Mouse (Mus musculus) Patski (cell line): ENCODE data around the gene Lrrc17. TPM values are rescaled to one million over a fixed set of nuclear protein-coding genes. Genes with fewer than 3 reads are reported as not detected.
"Not testable (repeated sequence)": the region's sequence is repeated elsewhere in the genome, so short reads cannot be mapped to it uniquely, and the experiment has no call there.

Experiments used
- ATAC-seq: fragments of 100-300 bp; one replicate; pipeline ENCODE4 v1.8.0; 2021
- CTCF ChIA-PET: fragments of 350-600 bp; sonication (Branson Sonifier 250); formaldehyde crosslinking; loops from one replicate; lab custom pipeline; 2022; ENCODE audit warnings: inconsistent platforms; lab: Charles Lee
- POLR2A ChIA-PET: fragments of 350-600 bp; sonication (Branson Sonifier 250); formaldehyde crosslinking; loops from one replicate; lab custom pipeline; 2022; ENCODE audit warnings: antibody characterized with exemption, inconsistent platforms; lab: Charles Lee
- DNase-seq: peaks from one replicate; pipeline ENCODE4 v3.0.0-alpha.2; 2011; ENCODE audit warnings: low read depth, low spot score
- H3K27me3 ChIP-seq: fragments of 371-371 bp; one replicate; pipeline ENCODE4 v1.5.1; 2021
- CTCF ChIP-seq: fragments of 100-300 bp; IDR thresholded peaks from one replicate; pipeline ENCODE4 v1.5.1; 2021
- in situ Hi-C: fragments of 300-500 bp; cut with MboI; formaldehyde crosslinking; loops from 3 replicates; pipeline ENCODE4 v1.11.1; 2018; ENCODE audit warnings: low pct_unique_long_range_greater_than_20kb, mixed read lengths
- polyA plus RNA-seq: library from polyadenylated mRNA; unstranded; gene quantifications from one replicate; pipeline ENCODE4 v1.2.3, GENCODE M21; 2021

The Lrrc17 gene
- polyA plus RNA-seq, 1 experiment from 2014 or later: not detected

- TF ChIP-seq CTCF: no peak
- ChIA-PET POLR2A (no interaction called here), CTCF (interaction anchor here (1.0 to 2.5 kb wide), 5 partner anchors 15 to 165 kb away, joined by 3 to 7 read pairs (median 3); no protein-coding TSS in a partner anchor)
- ATAC-seq (no peak), DNase-seq (no peak)
- no peaks in the 10 kb centered on the region for H3K27me3 ChIP-seq
- in situ Hi-C loops: loop anchor here (5.0 kb wide), 1 partner anchor 45 kb away; no protein-coding TSS in a partner anchor
These were observed 48.7 kb downstream of the Lrrc17 start for GRCm38 (mm10) chr5:21592106-21592505.

GRCm38 (mm10) chr5:21593201-21593709 lies 49.9 kb downstream of the Lrrc17 start:
- no peak for ATAC-seq
- CTCF ChIA-PET: interaction anchor here (1.1 to 2.5 kb wide), 2 partner anchors 47 to 166 kb away, joined by 3 to 7 read pairs; no protein-coding TSS in a partner anchor

DNA sequence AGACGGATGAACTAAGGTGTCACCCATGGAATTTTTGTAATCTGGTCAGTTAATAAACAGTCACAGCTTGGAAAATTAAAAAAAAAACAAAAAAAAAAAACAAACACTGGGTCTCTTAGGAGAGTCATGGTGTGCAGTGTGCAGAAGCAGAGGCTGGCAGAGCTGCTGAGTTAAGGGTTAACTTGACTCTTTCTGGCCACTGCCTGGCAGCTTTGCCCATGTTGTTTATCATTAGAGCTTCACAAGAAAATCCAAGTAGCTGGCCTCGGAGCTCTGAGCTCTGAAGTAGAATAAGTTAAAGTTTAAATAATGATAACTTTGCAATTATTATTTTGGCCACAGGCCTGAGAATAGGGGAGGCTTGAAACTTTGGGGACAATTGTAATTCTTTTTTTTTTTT lies 56.2 kb downstream of the Lrrc17 start:
- not testable (repeated sequence) for ATAC-seq

More at GRCm38 (mm10) chr5:21593201-21593709, 49.9 kb downstream of the Lrrc17 start:
- in situ Hi-C loops: loop anchor here (5.0 kb wide), 1 partner anchor 44 kb away; no protein-coding TSS in a partner anchor
- no peak for TF ChIP-seq CTCF
- H3K27me3 ChIP-seq: no peaks in the 10 kb centered on the region
- POLR2A ChIA-PET: interaction anchor here (0.6 kb wide), 1 partner anchor 92 kb away, joined by 4 read pairs; no protein-coding TSS in a partner anchor
- no peak for DNase-seq

GRCm38 (mm10) chr5:21599961-21600360 lies 56.6 kb downstream of the Lrrc17 start:
- no peaks in the 10 kb centered on the region for H3K27me3 ChIP-seq
- TF ChIP-seq CTCF: no peak
- CTCF ChIA-PET: no interaction called here
- in situ Hi-C loops: no loop called here
- DNase-seq: no peak
- POLR2A ChIA-PET: no interaction called here
- ATAC-seq: no peak

More for the DNA sequence above, 56.2 kb downstream of the Lrrc17 start:
- POLR2A ChIA-PET, in situ Hi-C loops, DNase-seq, H3K27me3 ChIP-seq, CTCF ChIA-PET: not testable (repeated sequence)

GRCm38 (mm10) chr5:21605936-21606335 lies 62.6 kb downstream of the Lrrc17 start:
- no peak for TF ChIP-seq CTCF
- no peaks in the 10 kb centered on the region for H3K27me3 ChIP-seq
- ChIA-PET POLR2A (no interaction called here), CTCF (interaction anchor here (1.1 to 1.4 kb wide), 3 partner anchors 9 to 27 kb away, joined by 3 to 4 read pairs (median 3); no protein-coding TSS in a partner anchor)
- DNase-seq (no peak), ATAC-seq (no peak)
- in situ Hi-C loops: no loop called here

GRCm38 (mm10) chr5:21608311-21609304 lies 65.2 kb downstream of the Lrrc17 start:
- ATAC-seq (peak; percentile 46), DNase-seq (peak; percentile 37)
- ChIA-PET POLR2A (interaction anchor here (0.9 kb wide), 1 partner anchor 17 kb away, joined by 3 read pairs; no protein-coding TSS in a partner anchor), CTCF (interaction anchor here (1.0 to 2.1 kb wide), 4 partner anchors 10 to 33 kb away, joined by 3 to 6 read pairs (median 6); no protein-coding TSS in a partner anchor)
- H3K27me3 ChIP-seq: no peaks in the 10 kb centered on the region
- TF ChIP-seq CTCF: no peak
- in situ Hi-C loops: no loop called here

DNA sequence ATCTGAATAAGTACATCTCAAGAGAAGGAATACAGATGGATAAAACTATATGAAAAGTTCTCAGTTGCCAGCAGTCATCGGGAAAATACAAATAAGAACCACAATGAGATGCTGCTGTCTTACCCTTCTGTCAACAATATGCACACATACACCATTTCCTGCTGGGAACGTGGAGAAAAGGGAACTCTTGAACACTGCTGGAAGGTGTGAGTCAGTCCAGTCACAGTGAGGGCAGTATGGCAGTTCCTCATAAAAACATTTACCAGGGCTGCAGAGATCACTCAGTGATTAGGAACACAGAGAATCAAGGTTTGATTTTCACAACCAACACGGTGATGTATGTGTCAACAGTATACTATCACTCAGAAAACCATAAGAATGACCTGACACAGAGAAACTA lies 67.6 kb downstream of the Lrrc17 start:
- POLR2A ChIA-PET: no interaction called here
- in situ Hi-C loops: no loop called here
- no peak for TF ChIP-seq CTCF
- CTCF ChIA-PET: no interaction called here
- ATAC-seq: no peak
- DNase-seq: no peak
- no peaks in the 10 kb centered on the region for H3K27me3 ChIP-seq

- CTCF ChIA-PET, POLR2A ChIA-PET, DNase-seq, in situ Hi-C loops, ATAC-seq, H3K27me3 ChIP-seq: not testable (repeated sequence)
These were observed 70.9 kb downstream of the Lrrc17 start for GRCm38 (mm10) chr5:21614299-21614698.

DNA sequence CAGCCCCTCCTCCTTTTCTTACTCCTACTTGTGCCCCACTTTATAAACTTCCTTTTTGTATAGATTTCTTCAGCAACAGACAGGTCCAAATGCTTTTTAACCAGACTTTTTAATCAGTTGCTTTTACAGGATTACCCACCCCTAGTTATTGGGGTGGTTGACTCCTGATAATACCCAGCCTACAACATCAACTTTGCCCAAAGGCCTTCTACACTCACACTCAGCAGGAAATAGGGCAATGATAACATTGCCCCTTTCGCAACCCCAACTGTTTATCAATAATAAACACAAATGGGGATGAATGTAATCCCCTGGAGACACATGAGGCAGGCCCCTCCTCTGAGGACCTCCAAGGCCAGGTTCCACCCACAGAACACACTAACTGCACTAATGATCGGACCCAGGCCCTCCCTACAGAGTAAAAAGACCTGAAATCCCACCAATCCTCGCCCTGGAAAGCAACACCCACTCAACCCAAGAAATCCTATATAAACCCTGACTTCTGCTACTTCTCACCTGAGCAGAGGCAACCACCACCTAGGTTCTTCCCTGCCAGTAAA lies 73.2 kb downstream of the Lrrc17 start:
- DNase-seq (no peak), ATAC-seq (no peak)
- ChIA-PET CTCF (no interaction called here), POLR2A (no interaction called here)
- in situ Hi-C loops: no loop called here
- TF ChIP-seq CTCF: no peak
- no peaks in the 10 kb centered on the region for H3K27me3 ChIP-seq

Other genes starting within 250 kb of the Lrrc17 start
- not detected for gene Fgl2, start 170.9 kb upstream of the Lrrc17 start, polyA plus RNA-seq
- gene Ccdc146, start 118.9 kb upstream of the Lrrc17 start, polyA plus RNA-seq: 0.37 TPM
- 10.2 TPM for gene Fam185a, start 118.6 kb upstream of the Lrrc17 start, polyA plus RNA-seq
- gene Fbxl13, start 102.1 kb downstream of the Lrrc17 start, polyA plus RNA-seq: 0.15 TPM
- gene Armc10, start 102.3 kb downstream of the Lrrc17 start, polyA plus RNA-seq: 42.2 TPM
- 5.2 TPM for gene Napepld, start 157.8 kb downstream of the Lrrc17 start, polyA plus RNA-seq
- gene Pmpcb, start 193.6 kb downstream of the Lrrc17 start, polyA plus RNA-seq: 178 TPM
- 67.5 TPM for gene Dnajc2, start 241.7 kb downstream of the Lrrc17 start, polyA plus RNA-seq
- 173 TPM for gene Psmc2, start 241.7 kb downstream of the Lrrc17 start, polyA plus RNA-seq